Mouse (Mus musculus) midbrain, embryonic 10.5 days (tissue): ENCODE measurements around the gene 2510009E07Rik. TPM values are rescaled to one million over a fixed set of nuclear protein-coding genes. Genes with fewer than 3 reads are reported as not detected.

Source experiments
- DNase-seq: peaks from one replicate; pipeline ENCODE4 v3.0.0-alpha.2; 2017; ENCODE audit warnings: low spot score
- H3K27ac ChIP-seq: fragments of 300-500 bp; sonication (generic); replicated peaks from 2 replicates; pipeline ENCODE4 v1.5.1; 2016; ENCODE audit warnings: mild to moderate bottlenecking
- H3K27me3 ChIP-seq: fragments of 300-500 bp; sonication (generic); 2 replicates; pipeline ENCODE4 v1.6.1; 2016; ENCODE audit warnings: low read depth, mild to moderate bottlenecking; ENCODE audit not compliant: poor library complexity, severe bottlenecking
- H3K36me3 ChIP-seq: fragments of 300-500 bp; sonication (generic); 2 replicates; pipeline ENCODE4 v1.6.1; 2016; ENCODE audit warnings: mild to moderate bottlenecking, moderate library complexity
- H3K4me1 ChIP-seq: fragments of 300-500 bp; sonication (generic); 2 replicates; pipeline ENCODE4 v1.6.1; 2016
- H3K4me3 ChIP-seq: fragments of 300-500 bp; sonication (generic); 2 replicates; pipeline ENCODE4 v1.5.1; 2016; ENCODE audit warnings: mild to moderate bottlenecking, moderate library complexity
- H3K9me3 ChIP-seq: fragments of 300-500 bp; sonication (generic); replicated peaks from 2 replicates; pipeline ENCODE4 v1.6.1; 2016; ENCODE audit warnings: mild to moderate bottlenecking
- WGBS: fragments of 180-500 bp; shearing (Covaris S2); methylation state at CpG from one replicate; pipeline ENCODE4 v1.1.7; 2016; 5-methylcytosine and 5-hydroxymethylcytosine counted together
- polyA plus RNA-seq: library from polyadenylated mRNA; unstranded; fragments of >200 nt; fragmentation: Nextera tagmentation; extraction: Ambion mirVana; gene quantifications from 2 replicates; pipeline ENCODE4 v1.2.1, GENCODE M21; 2016

Gene 2510009E07Rik
- polyA plus RNA-seq, 1 experiment from 2014 or later: 81.7 TPM

GRCm38 (mm10) chr16:21644066-21644561 lies 50.4 kb downstream of the 2510009E07Rik start:
- Histone ChIP-seq H3K4me1 (peaks cover 29% of the 10 kb centered on the region), H3K36me3 (peaks cover 34% of the 10 kb centered on the region), H3K4me3 (no peak overlapping the region), H3K27ac (peak overlapping the region; percentile 81), H3K9me3 (no peaks in the 10 kb centered on the region), H3K27me3 (no peaks in the 10 kb centered on the region)
- WGBS: 54% methylated on average over 17 of the region's 17 CpGs
- no peak for DNase-seq

DNA sequence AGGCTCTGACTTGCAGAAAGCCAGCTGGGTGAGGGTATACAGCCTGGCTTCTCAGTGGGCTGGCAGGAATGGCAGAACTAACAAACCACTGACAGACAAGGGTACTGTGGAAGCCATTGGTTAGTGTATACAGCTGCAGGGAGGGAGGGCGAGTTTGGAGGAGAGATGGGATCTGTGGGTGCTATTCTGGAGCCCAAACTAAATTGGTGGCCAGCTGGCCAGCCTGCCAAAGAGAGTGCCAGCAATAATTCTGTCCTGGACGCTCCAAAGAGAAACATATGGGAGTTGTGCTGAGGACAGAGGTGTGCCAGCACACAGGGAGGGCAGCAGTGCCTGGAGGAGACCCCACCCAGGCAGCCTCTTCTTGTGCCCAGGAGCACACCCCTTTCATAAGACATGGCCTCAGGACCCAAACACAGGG lies 50.8 kb downstream of the 2510009E07Rik start:
- no peaks in the 10 kb centered on the region for H3K9me3 ChIP-seq
- H3K36me3 ChIP-seq: peaks cover 30% of the 10 kb centered on the region
- DNase-seq: no peak
- H3K27ac ChIP-seq: peak overlapping the region; percentile 81
- H3K4me3 ChIP-seq: no peak overlapping the region
- peaks cover 29% of the 10 kb centered on the region for H3K4me1 ChIP-seq
- WGBS: 76% methylated on average over 2 of the region's 2 CpGs
- H3K27me3 ChIP-seq: no peaks in the 10 kb centered on the region

GRCm38 (mm10) chr16:21642906-21643305 lies 51.6 kb downstream of the 2510009E07Rik start:
- Histone ChIP-seq H3K27me3 (no peaks in the 10 kb centered on the region), H3K36me3 (peaks cover 23% of the 10 kb centered on the region), H3K9me3 (no peaks in the 10 kb centered on the region), H3K27ac (peak overlapping the region; percentile 81; the same call in 1 of the 2 replicates), H3K4me3 (no peak overlapping the region), H3K4me1 (peaks cover 29% of the 10 kb centered on the region)
- no peak for DNase-seq
- WGBS: 91% methylated on average over 5 of the region's 5 CpGs

DNA sequence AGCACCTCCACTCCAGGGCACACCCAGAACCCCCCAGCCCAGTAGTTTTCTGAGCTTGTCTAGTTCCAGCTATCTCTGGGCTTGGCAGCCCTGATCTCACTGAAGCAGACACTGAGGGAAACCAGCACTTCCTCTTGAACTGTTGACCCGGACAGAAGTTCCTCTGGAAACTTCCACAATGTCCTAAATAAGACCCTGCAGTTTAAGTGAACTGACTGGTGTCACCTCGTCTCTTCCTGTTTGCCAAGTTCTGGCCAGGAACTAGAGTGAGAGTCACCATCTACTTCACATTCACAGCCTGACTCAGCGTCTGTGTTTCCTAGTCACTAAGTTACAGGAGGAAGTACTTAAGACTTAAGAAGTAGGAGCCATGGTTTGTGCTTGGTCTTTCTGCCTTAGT lies 52.5 kb downstream of the 2510009E07Rik start:
- DNase-seq: no peak
- WGBS: 85% methylated on average over 3 of the region's 3 CpGs
- no peak overlapping the region; the same call in 1 of the 2 replicates for H3K27ac ChIP-seq
- no peaks in the 10 kb centered on the region for H3K27me3 ChIP-seq
- H3K4me1 ChIP-seq: peaks cover 29% of the 10 kb centered on the region
- H3K36me3 ChIP-seq: peaks cover 14% of the 10 kb centered on the region
- no peaks in the 10 kb centered on the region for H3K9me3 ChIP-seq
- H3K4me3 ChIP-seq: no peak overlapping the region

DNA sequence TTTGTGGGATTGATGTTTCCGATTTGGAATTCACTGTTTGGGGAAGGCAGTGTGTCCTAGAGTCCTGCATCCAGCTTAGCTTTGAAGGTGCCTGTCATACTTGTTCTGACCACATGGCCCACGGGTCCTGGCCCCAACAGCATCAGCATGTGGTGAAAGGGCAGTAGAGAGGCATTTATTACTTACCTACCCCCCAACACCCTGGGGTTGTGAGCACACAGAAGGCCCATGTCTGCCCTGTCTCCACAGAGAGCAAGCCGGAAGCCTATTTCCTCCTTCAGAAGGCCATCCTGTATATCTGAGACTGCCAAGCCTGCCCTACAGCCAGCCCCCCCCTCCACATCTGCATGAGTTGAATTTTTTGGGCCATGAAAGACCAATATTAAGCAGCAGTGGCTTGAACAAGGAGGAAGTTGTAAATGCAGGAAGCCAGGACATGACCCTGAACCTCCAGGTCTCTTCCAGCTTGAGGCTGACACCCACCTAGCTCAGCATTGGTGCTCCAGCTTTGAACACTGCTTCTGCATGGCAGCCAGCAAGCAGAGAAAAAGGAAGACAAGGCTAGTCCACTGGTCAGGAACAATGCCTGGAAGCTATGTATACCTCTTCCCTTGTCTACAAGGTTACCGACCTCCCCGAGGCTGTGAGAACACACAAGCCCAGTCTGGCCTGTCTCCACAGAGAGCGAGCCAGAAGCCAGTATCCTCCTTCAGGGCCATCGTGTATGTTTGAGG lies 53.5 kb downstream of the 2510009E07Rik start:
- Histone ChIP-seq H3K9me3 (no peaks in the 10 kb centered on the region), H3K27me3 (no peaks in the 10 kb centered on the region), H3K4me3 (no peak overlapping the region), H3K27ac (peak overlapping the region; percentile 24; the same call in 1 of the 2 replicates), H3K4me1 (peaks cover 23% of the 10 kb centered on the region), H3K36me3 (peaks cover 5% of the 10 kb centered on the region; the same call in 1 of the 2 replicates)
- DNase-seq: no peak
- 85% methylated on average over 7 of the region's 7 CpGs for WGBS

DNA sequence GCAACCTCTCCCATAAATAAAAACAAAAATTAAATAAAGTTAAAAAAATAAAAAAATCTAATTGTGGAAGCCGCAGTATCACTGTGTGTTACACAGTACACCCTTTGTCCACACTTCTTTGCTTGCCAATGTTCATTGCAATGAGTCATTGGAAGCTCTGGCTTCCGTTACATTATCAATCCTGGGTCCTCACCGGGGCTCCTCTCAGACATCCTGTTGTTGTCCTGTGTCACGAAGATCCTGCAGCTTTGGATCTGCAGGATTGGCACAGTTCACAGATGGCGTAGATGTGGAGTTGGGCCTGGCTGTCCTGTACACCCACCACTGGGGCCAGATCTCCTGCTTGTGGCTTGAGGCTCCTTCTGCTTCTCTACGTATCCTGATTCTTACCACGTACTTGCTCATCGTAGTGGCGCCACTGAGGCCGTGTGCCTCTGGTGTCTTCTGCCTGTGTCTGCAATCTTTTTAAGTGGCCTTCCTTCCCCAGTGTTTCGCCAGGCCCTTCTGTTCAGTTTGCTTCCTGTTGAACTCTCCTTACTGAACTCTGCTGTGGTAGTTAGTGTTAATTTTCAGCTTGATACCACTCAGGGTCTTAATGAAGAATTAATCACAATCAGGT lies 57.2 kb downstream of the 2510009E07Rik start:
- no peak overlapping the region for H3K4me3 ChIP-seq
- peak overlapping the region; percentile 0; the same call in 1 of the 2 replicates for H3K27ac ChIP-seq
- 90% methylated on average over 11 of the region's 11 CpGs for WGBS
- DNase-seq: no peak
- no peaks in the 10 kb centered on the region for H3K4me1 ChIP-seq
- H3K27me3 ChIP-seq: no peaks in the 10 kb centered on the region
- no peaks in the 10 kb centered on the region for H3K36me3 ChIP-seq
- H3K9me3 ChIP-seq: no peaks in the 10 kb centered on the region

DNA sequence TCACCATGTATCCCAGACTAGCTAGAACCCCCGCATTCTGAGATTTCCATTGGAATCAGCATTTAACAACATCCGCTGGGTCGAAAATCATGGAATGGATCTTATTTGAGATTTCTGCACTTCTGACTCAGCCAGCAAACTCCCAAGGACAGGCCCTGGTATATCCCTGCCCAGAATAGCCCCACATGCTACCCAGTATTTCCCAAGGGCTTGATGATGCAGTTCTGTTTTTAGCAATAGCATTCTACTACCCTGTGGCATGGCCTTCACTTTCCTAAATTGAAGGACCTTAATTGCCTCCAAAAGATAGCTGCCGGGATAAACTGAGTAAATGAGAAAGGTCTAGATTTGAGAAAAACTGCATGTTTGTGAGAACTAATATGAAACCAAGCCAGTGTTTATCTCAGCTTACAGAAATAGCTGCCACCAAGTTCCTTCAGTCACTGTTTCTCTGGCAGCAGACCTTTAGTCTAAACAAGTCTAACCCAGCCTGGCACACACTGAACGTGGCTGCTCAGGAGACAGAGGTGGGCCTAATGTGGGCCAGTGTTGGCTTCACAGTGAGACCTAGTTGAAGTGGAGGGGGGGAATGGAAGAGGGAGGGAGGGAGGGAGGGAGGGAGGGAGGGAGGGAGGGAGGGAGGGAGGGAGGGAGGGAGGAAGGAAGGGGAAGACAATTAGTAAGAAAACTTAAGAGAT lies 58.2 kb downstream of the 2510009E07Rik start:
- no peak for DNase-seq
- H3K9me3 ChIP-seq: no peaks in the 10 kb centered on the region
- WGBS: 87% methylated on average over 5 of the region's 5 CpGs

DNA sequence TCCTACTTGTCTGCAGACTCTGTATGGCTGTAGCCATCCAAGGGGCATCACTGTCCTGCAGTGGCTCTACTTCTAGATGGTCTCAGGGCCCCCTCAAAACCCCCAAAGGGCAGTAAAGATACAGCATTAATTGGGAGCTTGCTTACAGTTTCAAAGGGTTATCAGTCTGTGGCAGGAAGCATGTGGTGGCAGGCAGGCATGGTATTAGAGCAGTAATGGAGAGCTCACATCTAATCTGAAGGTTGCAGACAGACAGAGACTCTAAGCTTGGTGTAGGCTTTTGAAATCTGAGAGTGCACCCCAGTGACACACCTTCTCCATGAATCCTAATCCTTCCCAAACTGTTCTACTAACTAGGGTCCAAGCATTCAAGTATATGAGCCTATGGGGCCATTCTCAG lies 60.0 kb downstream of the 2510009E07Rik start:
- Histone ChIP-seq H3K36me3 (no peaks in the 10 kb centered on the region), H3K9me3 (no peaks in the 10 kb centered on the region), H3K4me3 (no peak overlapping the region), H3K27me3 (no peaks in the 10 kb centered on the region), H3K4me1 (no peaks in the 10 kb centered on the region), H3K27ac (no peak overlapping the region)
- DNase-seq: no peak

More for the DNA sequence above, 58.2 kb downstream of the 2510009E07Rik start:
- no peaks in the 10 kb centered on the region for H3K27me3 ChIP-seq
- H3K4me3 ChIP-seq: no peak overlapping the region
- H3K27ac ChIP-seq: no peak overlapping the region
- H3K36me3 ChIP-seq: no peaks in the 10 kb centered on the region
- H3K4me1 ChIP-seq: no peaks in the 10 kb centered on the region

DNA sequence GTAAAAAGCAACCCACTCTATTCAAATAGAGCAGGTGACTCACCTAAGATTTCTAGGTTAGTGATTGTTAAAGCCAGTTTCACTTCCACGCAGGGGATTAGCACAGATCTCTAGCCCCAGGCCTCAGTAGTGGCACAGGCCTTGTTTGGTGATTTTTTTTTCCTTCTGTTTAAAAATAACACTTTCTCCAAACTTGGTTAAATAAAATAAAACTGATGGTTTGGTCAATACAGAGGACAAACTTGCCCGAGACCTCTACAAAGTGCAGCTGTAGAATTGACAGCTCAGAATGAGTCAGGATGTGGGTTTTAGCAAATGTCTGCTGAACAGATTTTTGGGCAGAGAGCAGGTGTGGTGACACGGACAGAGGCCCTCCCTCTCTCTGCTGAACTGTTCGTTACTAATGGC lies 62.6 kb downstream of the 2510009E07Rik start:
- 86% methylated on average over 4 of the region's 4 CpGs for WGBS
- H3K4me3 ChIP-seq: no peak overlapping the region
- no peak for DNase-seq
- peaks cover 13% of the 10 kb centered on the region for H3K4me1 ChIP-seq
- no peaks in the 10 kb centered on the region for H3K36me3 ChIP-seq
- no peak overlapping the region for H3K27ac ChIP-seq
- H3K9me3 ChIP-seq: no peaks in the 10 kb centered on the region
- H3K27me3 ChIP-seq: no peaks in the 10 kb centered on the region

GRCm38 (mm10) chr16:21630614-21631013 lies 63.9 kb downstream of the 2510009E07Rik start:
- H3K4me3 ChIP-seq: no peak overlapping the region
- H3K4me1 ChIP-seq: peaks cover 18% of the 10 kb centered on the region
- DNase-seq: no peak
- WGBS: 91% methylated on average over 4 of the region's 4 CpGs
- no peaks in the 10 kb centered on the region for H3K36me3 ChIP-seq
- no peaks in the 10 kb centered on the region for H3K27me3 ChIP-seq
- no peaks in the 10 kb centered on the region for H3K9me3 ChIP-seq
- H3K27ac ChIP-seq: no peak overlapping the region

DNA sequence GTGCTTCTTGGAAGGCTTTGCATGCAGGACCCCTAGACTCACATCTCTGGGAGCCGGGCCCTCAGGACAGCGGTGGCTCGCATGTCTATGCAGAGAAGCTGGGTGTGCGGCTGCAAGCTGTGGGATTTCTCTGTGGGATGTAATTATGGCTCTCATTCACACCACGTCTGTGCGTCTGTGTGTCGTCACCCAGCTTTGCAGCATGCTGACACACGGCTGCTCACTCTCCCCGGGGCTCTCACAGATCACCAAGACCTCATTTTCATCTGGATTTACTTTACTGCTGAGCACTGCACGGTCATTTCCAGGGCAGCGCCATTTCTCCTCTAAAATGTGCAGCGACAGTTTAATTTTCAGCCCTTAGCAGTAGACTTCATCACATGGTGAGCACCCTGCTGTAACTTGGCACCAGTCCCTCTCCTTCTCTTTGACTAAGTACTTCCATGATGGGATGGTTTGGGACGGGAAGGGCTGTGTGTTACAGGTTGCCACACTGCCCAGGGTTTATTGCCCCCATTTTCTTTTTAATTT lies 66.3 kb downstream of the 2510009E07Rik start:
- no peaks in the 10 kb centered on the region for H3K36me3 ChIP-seq
- no peaks in the 10 kb centered on the region for H3K27me3 ChIP-seq
- WGBS: 82% methylated on average over 13 of the region's 13 CpGs
- H3K4me3 ChIP-seq: no peak overlapping the region
- no peak for DNase-seq
- H3K4me1 ChIP-seq: peaks cover 19% of the 10 kb centered on the region
- H3K27ac ChIP-seq: peak overlapping the region; percentile 0
- H3K9me3 ChIP-seq: no peaks in the 10 kb centered on the region

DNA sequence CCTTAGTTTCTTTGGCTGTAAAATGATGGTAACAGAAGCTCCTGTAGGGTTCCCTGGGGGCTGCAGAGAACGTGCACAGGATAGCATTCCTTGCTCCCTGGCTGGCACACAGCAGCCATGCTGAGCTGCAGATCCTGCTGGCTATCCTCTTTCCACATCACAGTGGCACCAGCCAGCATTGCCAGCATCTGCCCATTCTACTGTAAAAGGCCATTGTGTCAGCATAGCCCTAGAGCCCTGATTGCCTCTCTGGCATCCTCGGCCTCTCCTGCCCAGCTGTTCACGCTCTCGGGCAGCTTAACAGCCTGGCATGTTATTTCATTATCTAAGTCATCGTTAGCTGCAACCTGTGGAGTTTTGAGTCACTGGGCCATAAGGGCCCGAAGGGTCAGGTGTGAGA lies 67.2 kb downstream of the 2510009E07Rik start:
- Histone ChIP-seq H3K4me1 (peaks cover 19% of the 10 kb centered on the region), H3K4me3 (no peak overlapping the region), H3K27ac (peak overlapping the region; percentile 0; the same call in 1 of the 2 replicates), H3K9me3 (no peaks in the 10 kb centered on the region), H3K27me3 (no peaks in the 10 kb centered on the region), H3K36me3 (no peaks in the 10 kb centered on the region)
- 82% methylated on average over 6 of the region's 6 CpGs for WGBS
- DNase-seq: no peak
